Mouse (Mus musculus): ENCODE data around the gene Tbx21. TPM values are rescaled to one million over a fixed set of nuclear protein-coding genes. Genes with fewer than 3 reads are reported as not detected.
A peak's percentile ranks its signal among the peaks of the same experiment; 100 is the strongest.

Tbx21 gene
- polyA plus RNA-seq, 1 experiment from 2014 or later, result 0.13 TPM

GRCm38 (mm10) chr11:97069333-97069732 lies 45.8 kb downstream of the Tbx21 start:
- Histone ChIP-seq H3K4me3 (ENCODE audit: low read depth, low read length) (no peak overlapping the region), H3K4me1 (replicated peaks; ENCODE audit: control insufficient read depth, insufficient read depth, low read length) (0 out of 2 replicates have a peak, but pooled peaks cover 3% of the 10 kb centered on the region), H3K27me3 (replicated peaks; ENCODE audit: control insufficient read depth, insufficient read depth, low read length) (no peaks in the 10 kb centered on the region), H3K9ac (ENCODE audit: low read depth, low read length) (no peak overlapping the region), H3K27ac (ENCODE audit: low read depth, low read length) (peak overlapping the region; percentile 35; the same call in 1 of the 2 replicates), H3K36me3 (ENCODE audit: control insufficient read depth, insufficient read depth) (peaks cover 23% of the 10 kb centered on the region; the same call in 1 of the 2 replicates), H3K9me3 (ENCODE audit: control insufficient read depth) (no peaks in the 10 kb centered on the region), H3K4me2 (replicated peaks; ENCODE audit: low read depth) (no peak overlapping the region)
- TF ChIP-seq CTCF (IDR thresholded peaks at IDR 0.05; ENCODE audit: low read depth), result no peak
- ATAC-seq, result no peak
- WGBS, result 54% methylated on average over 1 of the region's 1 CpGs

GRCm38 (mm10) chr11:97066656-97067360 lies 48.3 kb downstream of the Tbx21 start:
- no peak overlapping the region for H3K4me2 ChIP-seq (replicated peaks; ENCODE audit: low read depth)
- TF ChIP-seq CTCF (IDR thresholded peaks at IDR 0.05; ENCODE audit: low read depth), result no peak
- ATAC-seq, result peak; percentile 75
- no peak overlapping the region for H3K9ac ChIP-seq (ENCODE audit: low read depth, low read length)
- no peak overlapping the region for H3K4me3 ChIP-seq (ENCODE audit: low read depth, low read length)
- H3K27ac ChIP-seq (ENCODE audit: low read depth, low read length), result no peak overlapping the region
- H3K4me1 ChIP-seq (replicated peaks; ENCODE audit: control insufficient read depth, insufficient read depth, low read length), result 0 out of 2 replicates have a peak, but pooled peaks cover 3% of the 10 kb centered on the region
- WGBS, result 47% methylated on average over 22 of the region's 22 CpGs
- H3K9me3 ChIP-seq (ENCODE audit: control insufficient read depth), result no peaks in the 10 kb centered on the region
- no peaks in the 10 kb centered on the region for H3K27me3 ChIP-seq (replicated peaks; ENCODE audit: control insufficient read depth, insufficient read depth, low read length)
- H3K36me3 ChIP-seq (ENCODE audit: control insufficient read depth, insufficient read depth), result peaks cover 25% of the 10 kb centered on the region

- 80% methylated on average over 12 of the region's 12 CpGs for WGBS
- no peak overlapping the region for H3K4me2 ChIP-seq (replicated peaks; ENCODE audit: low read depth)
- ATAC-seq, result no peak
These were observed 49.4 kb downstream of the Tbx21 start for GRCm38 (mm10) chr11:97065538-97066295.

GRCm38 (mm10) chr11:97063921-97064295 lies 51.2 kb downstream of the Tbx21 start:
- Histone ChIP-seq H3K4me3 (ENCODE audit: low read depth, low read length) (no peak overlapping the region), H3K27ac (ENCODE audit: low read depth, low read length) (no peak overlapping the region), H3K4me1 (replicated peaks; ENCODE audit: control insufficient read depth, insufficient read depth, low read length) (0 out of 2 replicates have a peak, but pooled peaks cover 3% of the 10 kb centered on the region), H3K4me2 (replicated peaks; ENCODE audit: low read depth) (no peak overlapping the region), H3K36me3 (ENCODE audit: control insufficient read depth, insufficient read depth) (peaks cover 53% of the 10 kb centered on the region), H3K9ac (ENCODE audit: low read depth, low read length) (no peak overlapping the region), H3K27me3 (replicated peaks; ENCODE audit: control insufficient read depth, insufficient read depth, low read length) (no peaks in the 10 kb centered on the region), H3K9me3 (ENCODE audit: control insufficient read depth) (no peaks in the 10 kb centered on the region)
- WGBS, result 80% methylated on average over 3 of the region's 3 CpGs
- ATAC-seq, result no peak
- TF ChIP-seq CTCF (IDR thresholded peaks at IDR 0.05; ENCODE audit: low read depth), result peak; percentile 54

More at GRCm38 (mm10) chr11:97065538-97066295, 49.4 kb downstream of the Tbx21 start:
- Histone ChIP-seq H3K27me3 (replicated peaks; ENCODE audit: control insufficient read depth, insufficient read depth, low read length) (no peaks in the 10 kb centered on the region), H3K4me1 (replicated peaks; ENCODE audit: control insufficient read depth, insufficient read depth, low read length) (0 out of 2 replicates have a peak, but pooled peaks cover 3% of the 10 kb centered on the region), H3K9me3 (ENCODE audit: control insufficient read depth) (no peaks in the 10 kb centered on the region), H3K27ac (ENCODE audit: low read depth, low read length) (0 out of 2 replicates have a peak overlapping the region, but pooled peaks have one; percentile 15), H3K4me3 (ENCODE audit: low read depth, low read length) (no peak overlapping the region), H3K36me3 (ENCODE audit: control insufficient read depth, insufficient read depth) (peaks cover 36% of the 10 kb centered on the region), H3K9ac (ENCODE audit: low read depth, low read length) (no peak overlapping the region)
- no peak for TF ChIP-seq CTCF (IDR thresholded peaks at IDR 0.05; ENCODE audit: low read depth)

GRCm38 (mm10) chr11:97063274-97063920 lies 51.7 kb downstream of the Tbx21 start:
- TF ChIP-seq CTCF (IDR thresholded peaks at IDR 0.05; ENCODE audit: low read depth), result no peak
- no peak overlapping the region; the same call in 1 of the 2 replicates for H3K27ac ChIP-seq (ENCODE audit: low read depth, low read length)
- H3K4me1 ChIP-seq (replicated peaks; ENCODE audit: control insufficient read depth, insufficient read depth, low read length), result 0 out of 2 replicates have a peak, but pooled peaks cover 3% of the 10 kb centered on the region

More at GRCm38 (mm10) chr11:97063274-97063920, 51.7 kb downstream of the Tbx21 start:
- peaks cover 58% of the 10 kb centered on the region for H3K36me3 ChIP-seq (ENCODE audit: control insufficient read depth, insufficient read depth)
- H3K4me2 ChIP-seq (replicated peaks; ENCODE audit: low read depth), result no peak overlapping the region
- no peak overlapping the region for H3K4me3 ChIP-seq (ENCODE audit: low read depth, low read length)
- 0 out of 2 replicates have a peak, but pooled peaks have one; percentile 16 for ATAC-seq
- no peaks in the 10 kb centered on the region for H3K9me3 ChIP-seq (ENCODE audit: control insufficient read depth)
- WGBS, result 56% methylated on average over 9 of the region's 9 CpGs
- H3K27me3 ChIP-seq (replicated peaks; ENCODE audit: control insufficient read depth, insufficient read depth, low read length), result no peaks in the 10 kb centered on the region
- 0 out of 2 replicates have a peak overlapping the region, but pooled peaks have one; percentile 0 for H3K9ac ChIP-seq (ENCODE audit: low read depth, low read length)
